Mouse (Mus musculus): ENCODE results near the gene Nudt3.

DNA sequence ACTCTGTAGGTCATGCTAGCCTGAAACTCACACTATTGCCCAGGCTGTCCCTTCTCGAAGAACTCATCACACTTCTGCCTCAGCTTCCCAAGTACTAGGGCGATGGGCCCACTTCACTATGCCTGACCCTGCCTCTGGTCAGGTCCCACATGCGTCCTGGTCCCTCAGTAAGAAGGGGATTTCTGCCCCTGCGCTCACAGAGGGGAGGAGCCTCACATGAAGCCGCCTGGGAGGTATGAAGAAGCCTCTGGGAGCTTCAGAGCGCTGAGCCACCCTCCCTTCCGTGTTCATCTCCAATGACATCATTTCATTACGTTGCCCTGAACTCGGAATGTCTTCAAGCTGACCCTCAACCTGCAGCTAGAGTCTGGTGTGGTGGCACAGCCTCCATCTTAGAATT is 20.5 kb upstream of the Nudt3 start:
- no peak for TF ChIP-seq CTCF (IDR thresholded peaks at IDR 0.05)
- TF ChIP-seq EP300 (IDR thresholded peaks at IDR 0.05), result no peak
